Mouse (Mus musculus): ENCODE results near the gene Fbxo44. TPM values are rescaled to one million over a fixed set of nuclear protein-coding genes. Genes with fewer than 3 reads are reported as not detected.
"Not testable (repeated sequence)": the region's sequence is repeated elsewhere in the genome, so short reads cannot be mapped to it uniquely, and the experiment has no call there.

Gene Fbxo44
- polyA plus RNA-seq (2016; fragmentation: Nextera tagmentation; extraction: Ambion mirVana), result 77.4 and 79.8 TPM in 2 replicates

GRCm38 (mm10) chr4:148160436-148161390, at the start of gene Fbxo44, which contains the start of gene Fbxo2:
TSS of gene Fbxo44 (minus strand) at chr4:148160482.
TSS of gene Fbxo2 (plus strand) at chr4:148160621.
- H3K9me3 ChIP-seq, result no peaks in the 10 kb centered on the region
- H3K27ac ChIP-seq (replicated peaks), result peak within 1 kb of the TSS; percentile 92
- under 1% methylated on average over 43 of the region's 43 CpGs for WGBS
- H3K9ac ChIP-seq (replicated peaks), result peak within 1 kb of the TSS; percentile 87
- H3K4me2 ChIP-seq (replicated peaks), result peak within 1 kb of the TSS; percentile 92
- peak; percentile 16; the same call in 1 of the 2 replicates for ATAC-seq (ENCODE audit: low FRiP score, low read depth)
- peak within 1 kb of the TSS; percentile 74 for H3K4me3 ChIP-seq
- peaks cover 55% of the 10 kb centered on the region for H3K27me3 ChIP-seq
- H3K36me3 ChIP-seq, result peaks cover 25% of the 10 kb centered on the region
- peaks cover 39% of the 10 kb centered on the region for H3K4me1 ChIP-seq

GRCm38 (mm10) chr4:148204873-148205232, 44.6 kb upstream of the Fbxo44 start:
- H3K4me3 ChIP-seq, result no peak overlapping the region
- 59% methylated on average over 6 of the region's 6 CpGs for WGBS
- no peak overlapping the region for H3K4me2 ChIP-seq (replicated peaks)
- no peaks in the 10 kb centered on the region for H3K36me3 ChIP-seq
- no peaks in the 10 kb centered on the region for H3K27me3 ChIP-seq
- H3K27ac ChIP-seq (replicated peaks), result peak overlapping the region; percentile 15
- H3K9ac ChIP-seq (replicated peaks), result no peak overlapping the region
- no peak for ATAC-seq (ENCODE audit: low FRiP score, low read depth)
- H3K9me3 ChIP-seq, result no peaks in the 10 kb centered on the region
- no peaks in the 10 kb centered on the region; the same call in 1 of the 2 replicates for H3K4me1 ChIP-seq

DNA sequence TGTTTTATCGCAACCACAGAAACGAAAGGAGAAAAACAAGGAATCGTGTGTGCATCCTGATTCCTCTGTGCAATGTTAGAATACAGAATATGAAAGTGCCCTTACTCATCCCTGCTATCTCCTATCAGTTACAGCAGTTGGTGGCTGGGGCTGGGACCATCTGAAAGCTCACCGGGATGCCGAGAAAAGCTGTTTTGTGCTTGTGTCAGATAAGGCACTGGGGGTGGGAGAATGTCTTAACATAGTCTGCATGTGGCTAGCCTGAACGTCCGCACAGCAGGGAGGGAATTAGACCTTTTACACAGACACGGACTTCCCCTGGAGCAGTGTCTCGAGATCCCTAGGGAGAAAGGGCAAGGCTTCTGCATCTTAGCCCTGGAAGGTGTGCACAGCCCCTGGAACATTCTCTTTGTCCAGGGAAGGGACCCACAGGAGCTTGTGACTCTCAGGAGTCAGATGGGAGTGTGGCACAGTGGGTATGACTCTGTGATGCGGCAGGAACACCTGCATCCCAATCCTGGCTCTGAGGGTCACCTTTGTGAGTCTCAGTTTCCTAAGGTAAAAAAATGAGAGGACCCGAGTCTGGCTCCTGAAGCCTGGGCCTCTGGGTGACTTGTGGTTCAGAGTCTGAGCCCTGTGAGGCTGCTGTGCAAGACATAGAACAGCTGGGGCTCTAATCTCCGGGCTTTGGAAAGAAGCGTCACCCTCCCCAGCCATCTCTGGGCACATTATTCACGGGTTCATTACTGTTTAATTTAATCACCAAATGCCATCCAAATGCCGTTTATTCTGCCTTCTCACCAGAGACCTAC, 44.0 kb upstream of the Fbxo44 start:
- no peaks in the 10 kb centered on the region; the same call in 1 of the 2 replicates for H3K4me1 ChIP-seq
- ATAC-seq (ENCODE audit: low FRiP score, low read depth), result no peak
- no peak overlapping the region for H3K4me2 ChIP-seq (replicated peaks)
- H3K27me3 ChIP-seq, result peaks cover 4% of the 10 kb centered on the region; the same call in 1 of the 2 replicates
- H3K9ac ChIP-seq (replicated peaks), result no peak overlapping the region
- no peak overlapping the region for H3K4me3 ChIP-seq
- H3K9me3 ChIP-seq, result no peaks in the 10 kb centered on the region
- 46% methylated on average over 15 of the region's 15 CpGs for WGBS
- peak overlapping the region; percentile 15 for H3K27ac ChIP-seq (replicated peaks)
- no peaks in the 10 kb centered on the region for H3K36me3 ChIP-seq

GRCm38 (mm10) chr4:148203557-148203956, 43.3 kb upstream of the Fbxo44 start:
- 97% methylated on average over 2 of the region's 2 CpGs for WGBS
- Histone ChIP-seq H3K9me3 (no peaks in the 10 kb centered on the region), H3K4me2 (replicated peaks) (no peak overlapping the region), H3K9ac (replicated peaks) (no peak overlapping the region), H3K36me3 (no peaks in the 10 kb centered on the region), H3K27me3 (peaks cover 10% of the 10 kb centered on the region; the same call in 1 of the 2 replicates), H3K27ac (replicated peaks) (no peak overlapping the region), H3K4me1 (peaks cover 6% of the 10 kb centered on the region), H3K4me3 (no peak overlapping the region)
- ATAC-seq (ENCODE audit: low FRiP score, low read depth), result no peak

DNA sequence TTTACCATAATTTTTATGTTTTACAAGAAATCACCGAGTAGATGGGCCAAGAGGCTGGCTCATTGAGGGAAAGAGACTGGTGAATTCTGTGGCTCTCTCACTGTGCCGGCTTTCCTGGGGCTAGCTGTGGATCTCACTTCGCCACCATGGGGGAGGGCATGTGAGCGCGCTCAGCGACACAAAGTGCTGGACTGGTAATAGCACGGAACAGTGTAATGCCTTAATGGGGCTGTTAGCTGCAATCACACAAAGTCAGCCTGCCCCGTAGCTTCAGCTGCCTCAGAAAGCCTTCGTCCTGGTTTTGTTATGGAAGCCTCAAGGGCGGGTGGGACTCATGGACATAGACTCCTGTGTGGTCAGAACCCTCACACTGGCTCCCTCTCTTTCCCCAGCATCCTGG, 38.4 kb upstream of the Fbxo44 start:
- no peaks in the 10 kb centered on the region for H3K9me3 ChIP-seq
- peak overlapping the region; percentile 15; the same call in 1 of the 2 replicates for H3K9ac ChIP-seq (replicated peaks)
- 33% methylated on average over 10 of the region's 10 CpGs for WGBS
- no peak overlapping the region for H3K27ac ChIP-seq (replicated peaks)
- H3K36me3 ChIP-seq, result no peaks in the 10 kb centered on the region
- peaks cover 13% of the 10 kb centered on the region; the same call in 1 of the 2 replicates for H3K27me3 ChIP-seq
- no peak overlapping the region for H3K4me2 ChIP-seq (replicated peaks)
- ATAC-seq (ENCODE audit: low FRiP score, low read depth), result no peak
- H3K4me1 ChIP-seq, result peaks cover 13% of the 10 kb centered on the region
- H3K4me3 ChIP-seq, result no peak overlapping the region

GRCm38 (mm10) chr4:148194400-148194799, 34.1 kb upstream of the Fbxo44 start:
- peaks cover 15% of the 10 kb centered on the region; the same call in 1 of the 2 replicates for H3K27me3 ChIP-seq
- H3K27ac ChIP-seq (replicated peaks), result no peak overlapping the region
- no peaks in the 10 kb centered on the region for H3K9me3 ChIP-seq
- peaks cover 24% of the 10 kb centered on the region for H3K4me1 ChIP-seq
- H3K4me2 ChIP-seq (replicated peaks), result no peak overlapping the region
- no peak overlapping the region for H3K4me3 ChIP-seq
- no peak overlapping the region for H3K9ac ChIP-seq (replicated peaks)
- H3K36me3 ChIP-seq, result no peaks in the 10 kb centered on the region
- ATAC-seq (ENCODE audit: low FRiP score, low read depth), result no peak

DNA sequence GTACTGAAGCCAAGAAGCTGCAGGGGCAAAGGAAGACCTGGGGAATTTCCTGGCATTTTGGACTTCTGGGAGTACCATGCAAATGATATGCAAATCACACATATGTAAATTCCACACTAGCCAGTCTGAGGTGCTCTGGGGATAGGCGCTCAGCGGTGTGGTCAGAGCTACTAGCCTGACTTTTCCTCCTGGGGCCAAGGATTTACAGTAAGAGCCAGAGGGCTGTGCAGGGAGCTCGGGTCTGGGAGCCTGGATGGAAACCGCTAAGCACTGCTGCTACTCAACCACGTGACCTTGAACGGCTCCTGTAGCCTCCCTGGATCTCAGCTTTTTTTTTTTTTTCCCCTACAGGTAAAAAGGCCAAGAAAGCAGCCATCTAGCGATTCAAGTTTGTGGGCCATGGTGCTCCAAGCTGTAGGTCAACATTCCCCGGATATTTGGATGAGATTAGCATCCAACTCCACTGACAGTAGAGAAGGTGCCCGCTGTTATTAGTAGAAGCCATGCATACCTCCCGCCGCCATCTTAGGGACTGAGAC, 32.5 kb upstream of the Fbxo44 start:
- Histone ChIP-seq H3K36me3 (no peaks in the 10 kb centered on the region), H3K9me3 (no peaks in the 10 kb centered on the region), H3K4me3 (no peak overlapping the region), H3K4me2 (replicated peaks) (no peak overlapping the region), H3K9ac (replicated peaks) (no peak overlapping the region), H3K27ac (replicated peaks) (0 out of 2 replicates have a peak overlapping the region, but pooled peaks have one; percentile 20), H3K27me3 (peaks cover 7% of the 10 kb centered on the region; the same call in 1 of the 2 replicates), H3K4me1 (peaks cover 16% of the 10 kb centered on the region; the same call in 1 of the 2 replicates)
- WGBS, result 37% methylated on average over 11 of the region's 11 CpGs
- ATAC-seq (ENCODE audit: low FRiP score, low read depth), result peak; percentile 50; the same call in 1 of the 2 replicates

GRCm38 (mm10) chr4:148188767-148189166, 28.5 kb upstream of the Fbxo44 start:
- not testable (repeated sequence) for H3K4me3 ChIP-seq; H3K36me3 ChIP-seq; H3K9ac ChIP-seq (replicated peaks); ATAC-seq (ENCODE audit: low FRiP score, low read depth); H3K4me2 ChIP-seq (replicated peaks); H3K9me3 ChIP-seq; H3K27ac ChIP-seq (replicated peaks)
- 92% methylated on average over 1 of the region's 1 CpGs for WGBS
- H3K27me3 ChIP-seq, result peaks cover 14% of the 10 kb centered on the region
- H3K4me1 ChIP-seq, result peaks cover 20% of the 10 kb centered on the region

DNA sequence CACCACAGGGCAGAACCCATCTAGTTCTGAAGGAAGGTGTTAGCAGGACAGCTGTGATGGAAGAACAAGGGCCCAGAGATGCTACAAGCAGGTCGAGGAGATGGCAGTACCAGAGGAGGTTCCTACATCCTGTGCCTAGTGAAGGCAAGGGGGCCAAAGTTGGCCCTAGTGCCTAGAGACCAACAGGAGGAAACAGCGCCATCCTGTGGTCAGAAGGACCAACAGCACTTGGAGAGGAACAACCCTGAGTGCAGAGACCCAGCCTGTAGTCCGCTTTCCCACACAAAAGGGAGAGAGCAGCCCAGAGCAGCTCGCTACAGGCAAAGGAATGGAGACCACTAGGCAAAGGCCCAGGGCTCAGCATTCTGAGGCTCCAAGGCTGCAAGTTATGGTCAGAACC, 25.5 kb upstream of the Fbxo44 start:
- H3K4me2 ChIP-seq (replicated peaks), result no peak overlapping the region
- no peak for ATAC-seq (ENCODE audit: low FRiP score, low read depth)
- peaks cover 24% of the 10 kb centered on the region for H3K27me3 ChIP-seq
- H3K4me1 ChIP-seq, result peaks cover 8% of the 10 kb centered on the region
- no peak overlapping the region for H3K27ac ChIP-seq (replicated peaks)
- H3K9ac ChIP-seq (replicated peaks), result no peak overlapping the region
- no peak overlapping the region for H3K4me3 ChIP-seq
- no peaks in the 10 kb centered on the region for H3K9me3 ChIP-seq
- no peaks in the 10 kb centered on the region for H3K36me3 ChIP-seq
- 68% methylated on average over 4 of the region's 4 CpGs for WGBS

- H3K27ac ChIP-seq (replicated peaks), result 0 out of 2 replicates have a peak overlapping the region, but pooled peaks have one; percentile 8
- H3K4me3 ChIP-seq, result no peak overlapping the region
- H3K27me3 ChIP-seq, result peaks cover 32% of the 10 kb centered on the region
- H3K36me3 ChIP-seq, result no peaks in the 10 kb centered on the region
- peak; percentile 43 for ATAC-seq (ENCODE audit: low FRiP score, low read depth)
- H3K4me1 ChIP-seq, result peaks cover 8% of the 10 kb centered on the region
- H3K4me2 ChIP-seq (replicated peaks), result no peak overlapping the region
- H3K9me3 ChIP-seq, result no peaks in the 10 kb centered on the region
- no peak overlapping the region for H3K9ac ChIP-seq (replicated peaks)
- 27% methylated on average over 9 of the region's 9 CpGs for whole genome bisulfite sequencing
Observed at GRCm38 (mm10) chr4:148184564-148184963, 24.3 kb upstream of the Fbxo44 start.

DNA sequence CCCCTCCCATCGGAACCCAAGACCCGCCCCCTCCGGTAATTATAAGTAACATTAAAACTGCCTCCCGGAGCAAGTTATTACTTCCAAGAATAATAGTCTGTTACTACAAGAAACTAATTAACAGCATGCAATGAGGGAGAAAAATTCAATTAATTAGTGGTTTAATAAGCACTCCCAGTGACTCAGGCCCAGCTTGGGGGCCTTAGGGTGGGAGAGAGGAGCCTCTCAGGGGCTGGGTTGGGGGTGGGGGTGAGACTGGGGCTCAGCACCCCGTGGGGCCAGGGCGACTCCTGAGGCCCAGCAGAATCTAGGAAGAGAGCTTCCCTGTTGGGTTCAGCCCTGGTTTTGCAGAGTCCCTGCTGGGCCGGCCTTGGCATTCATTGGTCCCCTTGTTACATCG, 22.1 kb upstream of the Fbxo44 start:
- Histone ChIP-seq H3K4me3 (no peak overlapping the region), H3K36me3 (no peaks in the 10 kb centered on the region), H3K9ac (replicated peaks) (no peak overlapping the region), H3K27ac (replicated peaks) (no peak overlapping the region), H3K4me2 (replicated peaks) (no peak overlapping the region), H3K9me3 (no peaks in the 10 kb centered on the region), H3K27me3 (peaks cover 51% of the 10 kb centered on the region), H3K4me1 (peaks cover 8% of the 10 kb centered on the region)
- ATAC-seq (ENCODE audit: low FRiP score, low read depth), result no peak
- 38% methylated on average over 8 of the region's 8 CpGs for WGBS

Data from midbrain, embryonic 12.5 days (tissue).